Mouse (Mus musculus): ENCODE data around the gene Parp1.
A peak's percentile ranks its signal among the peaks of the same experiment; 100 is the strongest.

Gene Parp1

DNA sequence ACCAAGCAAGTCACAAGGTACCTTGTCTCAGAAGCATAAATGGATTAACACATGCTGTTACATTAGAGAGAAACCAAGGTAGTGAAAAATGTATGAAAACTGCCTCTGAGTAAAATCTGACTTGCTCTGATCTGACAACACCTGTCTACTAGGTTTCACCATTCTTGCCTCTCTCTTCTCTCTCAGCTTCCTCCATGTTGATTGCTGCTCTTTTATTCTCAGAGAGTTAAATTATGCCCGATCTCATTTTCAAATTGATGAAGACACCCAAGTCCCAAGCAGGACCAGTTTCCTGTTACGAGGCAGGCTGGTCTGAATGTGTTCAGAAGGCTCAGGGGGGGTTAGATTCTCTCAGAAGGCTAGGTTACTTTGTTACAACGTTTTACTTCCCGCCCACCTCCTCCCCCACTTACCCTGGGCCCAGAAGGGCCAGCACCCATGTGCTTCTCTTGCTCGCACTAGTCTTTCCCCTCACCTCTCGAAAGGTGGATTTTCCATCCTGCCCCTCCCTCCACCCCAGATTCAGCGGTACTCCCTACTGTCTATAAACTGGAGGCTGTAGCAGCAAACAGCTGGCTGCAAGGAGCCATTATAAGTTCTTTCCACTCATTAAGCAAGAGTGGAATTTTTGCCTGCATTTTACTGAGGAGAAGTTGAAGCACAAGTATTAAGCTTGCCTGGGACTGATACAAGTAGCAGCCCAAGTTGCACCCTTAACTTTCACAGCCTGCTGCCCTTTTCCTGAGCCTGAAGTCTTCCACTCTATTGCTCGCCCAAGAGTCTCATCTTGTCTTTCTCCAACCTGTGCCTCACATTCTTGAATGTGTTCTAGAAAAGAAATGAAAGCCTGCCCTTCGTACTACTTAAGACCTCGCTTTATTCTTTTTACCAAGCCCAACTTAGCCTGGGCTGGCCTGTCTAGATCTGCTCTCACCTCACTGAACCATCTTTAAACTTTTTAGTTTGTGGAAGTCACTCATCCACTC is 71.0 kb downstream of the Parp1 start:
- no peak for DNase-seq

DNA sequence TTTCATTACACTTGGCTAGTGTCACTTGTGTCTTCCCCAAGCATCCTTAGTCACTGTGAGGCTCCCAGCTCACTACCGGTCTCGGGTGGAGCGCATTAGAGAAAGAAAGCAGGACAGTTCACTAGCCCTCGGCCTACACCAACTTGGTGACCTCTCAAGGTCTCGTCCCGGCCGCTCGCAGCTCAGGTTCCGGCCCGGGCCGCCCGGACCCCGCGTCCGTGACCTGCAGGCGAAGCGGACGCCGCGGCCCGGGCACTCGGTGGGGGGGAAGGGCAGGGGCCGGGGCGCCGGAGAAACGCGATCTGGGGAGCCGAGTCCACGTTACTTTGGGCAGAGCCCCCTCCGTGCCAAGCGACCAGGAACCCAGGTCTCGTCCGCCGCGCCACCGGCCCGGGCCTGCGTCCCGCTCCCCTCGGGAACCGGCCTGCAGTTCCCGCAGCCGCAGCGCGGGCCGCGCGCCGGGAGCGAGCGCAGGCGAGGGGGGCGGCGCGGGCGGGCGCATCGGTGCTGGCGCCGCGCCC is 71.9 kb downstream of the Parp1 start:
- DNase-seq: no peak

DNA sequence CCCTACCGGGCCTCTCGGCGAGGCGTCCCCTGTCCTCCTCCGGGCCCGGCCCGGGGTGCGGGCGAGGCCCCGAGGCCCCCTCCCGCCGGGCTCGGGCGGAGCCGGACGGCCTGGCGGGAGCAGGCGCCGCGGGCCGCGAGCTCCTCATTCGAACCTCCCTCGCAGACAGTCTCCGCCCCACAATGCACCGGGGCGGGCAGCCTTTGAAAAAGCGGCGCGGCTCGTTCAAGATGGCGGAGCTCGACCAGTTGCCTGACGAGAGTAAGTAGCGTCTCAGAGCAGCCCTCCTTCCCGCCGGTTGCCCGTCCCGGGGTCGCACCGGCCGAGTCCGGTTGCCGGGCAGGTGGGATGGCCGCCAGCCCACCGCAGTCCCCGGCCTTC is 72.4 kb downstream of the Parp1 start, which contains the start of gene Lin9:
TSS of gene Lin9 (plus strand) at position 14 of the 381 bp plus-strand sequence.
- DNase-seq: peak; percentile 83

DNA sequence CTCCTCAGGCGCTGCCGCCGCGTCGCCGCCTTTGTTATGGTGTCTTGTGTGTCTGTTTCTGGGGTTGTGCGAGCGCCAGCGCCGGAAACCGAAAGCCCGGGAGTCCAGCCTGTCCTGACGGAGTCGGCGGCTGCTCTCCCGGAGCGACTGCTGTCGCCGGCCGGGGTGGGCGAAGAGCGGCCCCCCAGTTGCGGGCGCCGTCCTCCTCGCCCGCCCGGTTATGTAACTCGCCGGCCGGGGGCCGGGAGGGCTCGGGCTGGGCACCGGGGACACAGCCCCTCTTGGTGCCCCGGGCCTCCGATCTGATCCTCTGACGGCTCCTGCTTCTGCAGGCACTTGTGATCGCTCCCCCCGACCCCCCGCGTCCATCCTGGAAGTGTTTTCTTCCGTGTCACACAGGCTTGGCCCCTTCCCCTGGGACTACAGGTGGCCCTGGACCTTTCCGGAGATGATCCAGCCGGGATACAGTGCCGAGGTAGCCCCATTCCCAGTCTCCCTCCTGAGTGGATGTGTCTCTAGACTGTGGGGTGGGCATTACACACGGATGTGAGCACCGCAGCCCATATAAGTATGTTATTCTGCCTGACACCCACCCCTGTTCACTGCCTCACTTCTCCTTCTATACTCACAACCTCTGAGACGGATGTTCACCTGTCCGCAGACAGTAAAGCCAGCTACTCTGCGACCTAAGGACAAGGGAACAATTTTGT is 72.9 kb downstream of the Parp1 start:
- peak; percentile 22 for DNase-seq

DNA sequence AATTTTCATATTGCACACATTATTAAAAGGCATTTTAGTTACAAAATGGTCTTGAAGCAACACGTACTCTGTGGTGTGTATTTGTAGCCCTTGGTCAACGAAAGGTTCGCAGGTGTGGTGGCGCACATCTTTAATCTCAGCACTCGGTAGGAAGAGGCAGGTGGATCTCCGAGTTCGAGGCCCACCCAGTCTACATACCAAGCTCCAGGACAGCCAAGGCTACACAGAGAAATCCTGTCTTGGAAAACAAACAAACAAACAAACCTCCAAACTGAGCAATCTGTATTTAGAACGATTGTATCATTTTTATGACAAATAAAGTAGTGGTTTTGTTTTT is 73.5 kb downstream of the Parp1 start:
- DNase-seq: no peak
